Mouse (Mus musculus): Measurements from ENCODE around the gene Pdgfra.

DNA sequence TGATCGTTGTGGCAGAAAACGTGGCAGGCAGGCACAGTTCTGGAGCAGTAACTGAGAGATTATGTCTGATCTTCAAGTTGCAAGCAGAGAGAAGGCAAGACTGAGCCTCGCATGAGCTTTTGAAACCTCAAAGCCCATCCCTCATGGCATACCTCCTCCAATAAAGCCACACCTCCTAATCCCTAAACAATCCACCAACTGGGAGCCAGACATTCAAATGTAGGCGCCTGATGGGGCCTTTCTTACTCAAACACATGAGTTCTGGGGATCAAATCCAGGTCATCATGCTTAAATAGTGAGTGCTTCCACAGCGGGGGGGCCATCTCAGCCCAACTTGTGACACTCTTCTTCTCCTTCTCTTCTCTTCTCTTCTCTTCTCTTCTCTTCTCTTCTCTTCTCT, 40.3 kb upstream of the Pdgfra start:
- TF ChIP-seq CTCF (IDR thresholded peaks at IDR 0.05; ENCODE audit: low read depth, low read length) (no peak), POLR2A (IDR thresholded peaks at IDR 0.05; ENCODE audit: extremely low read depth, insufficient read depth, low read length) (no peak)

Data from liver, adult 2 months (tissue).